Mouse (Mus musculus) small intestine, adult 2 months (tissue): ENCODE measurements around the gene Tdrd7. TPM values are rescaled to one million over a fixed set of nuclear protein-coding genes. Genes with fewer than 3 reads are reported as not detected.

Source experiments
- H3K27ac ChIP-seq: fragments of 200-500 bp; 2 replicates; pipeline ENCODE4 v1.5.1; 2012; ENCODE audit warnings: low read depth, low read length, control low read depth, inconsistent platforms; ENCODE audit not compliant: insufficient read depth
- H3K27me3 ChIP-seq: fragments of 200-500 bp; 2 replicates; pipeline ENCODE4 v1.6.1; 2012; ENCODE audit warnings: mild to moderate bottlenecking, moderate library complexity, low read length, inconsistent platforms; ENCODE audit not compliant: control insufficient read depth, insufficient read depth
- H3K36me3 ChIP-seq: fragments of 200-500 bp; 2 replicates; pipeline ENCODE4 v1.6.1; 2012; ENCODE audit warnings: mild to moderate bottlenecking, low read length, control low read depth, inconsistent platforms; ENCODE audit not compliant: control insufficient read depth, insufficient read depth
- H3K4me1 ChIP-seq: fragments of 200-500 bp; 2 replicates; pipeline ENCODE4 v1.6.1; 2012; ENCODE audit warnings: low read length, inconsistent platforms, mixed read lengths; ENCODE audit not compliant: control insufficient read depth, insufficient read depth, insufficient read length
- H3K4me3 ChIP-seq: fragments of 200-500 bp; 2 replicates; pipeline ENCODE4 v1.5.1; 2012; ENCODE audit warnings: low read depth, mild to moderate bottlenecking, control low read depth, inconsistent platforms, low read length, moderate library complexity
- CTCF ChIP-seq: fragments of 200-500 bp; IDR thresholded peaks from 2 replicates; pipeline ENCODE4 v1.5.1; 2012; ENCODE audit warnings: low read depth, mild to moderate bottlenecking, control low read depth, inconsistent platforms, low read length, moderate library complexity, mixed read lengths; ENCODE audit not compliant: insufficient replicate concordance, insufficient read length; ENCODE audit errors: extremely low read depth
- POLR2A ChIP-seq: fragments of 200-500 bp; IDR thresholded peaks from 2 replicates; pipeline ENCODE4 v1.6.1; 2012; ENCODE audit warnings: low read depth, mild to moderate bottlenecking, control low read depth, inconsistent platforms, low read length, moderate library complexity
- WGBS: fragments of 180-500 bp; shearing (Covaris S2); methylation state at CpG from one replicate; pipeline ENCODE4 v1.1.7; 2018; 5-methylcytosine and 5-hydroxymethylcytosine counted together
- polyA plus RNA-seq: library from polyadenylated mRNA; depleted of rRNA; stranded (reverse); fragments of >200 nt; gene quantifications from 2 replicates; pipeline ENCODE4 v1.2.3, GENCODE M21; 2012; rRNA removed

Tdrd7 gene
- polyA plus RNA-seq, 1 experiment, result 21.9 TPM

DNA sequence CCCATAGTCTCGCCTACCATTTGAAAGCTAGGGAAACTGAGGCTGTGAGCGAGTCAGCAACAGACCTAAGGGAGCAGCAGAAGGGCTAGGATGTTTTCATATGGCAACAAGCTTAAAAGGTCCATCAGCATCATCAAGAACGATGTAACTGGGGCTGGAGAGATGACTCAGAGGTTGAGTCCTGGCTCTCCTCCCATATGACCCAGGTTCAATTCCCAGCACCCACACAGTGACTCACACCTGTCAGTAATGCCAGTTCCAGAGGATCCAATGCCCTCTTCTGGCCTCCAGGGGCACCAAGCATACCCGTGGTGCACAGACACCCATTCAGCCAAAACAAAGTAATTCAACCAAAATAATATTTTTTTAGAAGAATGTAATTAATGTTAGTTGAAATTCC is 115.1 kb downstream of the Tdrd7 start:
- Histone ChIP-seq H3K4me1 (no peaks in the 10 kb centered on the region), H3K27me3 (no peaks in the 10 kb centered on the region), H3K36me3 (no peaks in the 10 kb centered on the region), H3K27ac (no peak overlapping the region), H3K4me3 (no peak overlapping the region)
- TF ChIP-seq CTCF (no peak), POLR2A (no peak)
- 81% methylated on average over 4 of the region's 4 CpGs for WGBS

DNA sequence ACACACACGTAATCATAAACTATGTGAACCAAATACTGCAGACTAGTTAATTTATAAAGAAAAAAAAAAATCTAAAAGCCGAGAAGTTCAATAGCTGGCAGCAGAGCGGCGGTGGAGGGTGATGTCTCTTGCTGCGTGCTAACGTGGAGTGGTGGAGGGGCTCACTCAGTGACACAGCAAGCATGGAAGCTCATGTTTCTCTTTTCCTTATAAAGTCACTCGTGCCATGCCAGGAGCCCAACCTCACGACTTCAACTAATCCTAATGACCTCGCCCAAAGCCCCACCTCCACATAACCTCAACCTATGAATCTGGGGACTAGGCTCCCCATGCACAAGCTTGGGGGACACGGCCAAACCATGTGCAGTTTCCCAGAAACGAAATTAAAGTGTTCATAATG is 117.4 kb downstream of the Tdrd7 start:
- 62% methylated on average over 11 of the region's 11 CpGs for WGBS
- no peaks in the 10 kb centered on the region for H3K4me1 ChIP-seq
- H3K27ac ChIP-seq, result no peak overlapping the region
- no peaks in the 10 kb centered on the region for H3K27me3 ChIP-seq
- no peak overlapping the region for H3K4me3 ChIP-seq
- TF ChIP-seq CTCF (no peak), POLR2A (no peak)
- no peaks in the 10 kb centered on the region for H3K36me3 ChIP-seq

Other genes starting within 250 kb of the Tdrd7 start
- 55.3 and 276 TPM in 2 replicates for gene Aldh1b1, start 166.3 kb upstream of the Tdrd7 start, polyA plus RNA-seq
- gene Igfbpl1, start 138.4 kb upstream of the Tdrd7 start, polyA plus RNA-seq, result 0.42 TPM in 1 of 2 replicates, not detected in the other
- 2.3 and 7.1 TPM in 2 replicates for gene Stra6l, start 116.7 kb upstream of the Tdrd7 start, polyA plus RNA-seq
- gene Ccdc180, start 75.0 kb upstream of the Tdrd7 start, polyA plus RNA-seq, result not detected in 2 replicates
- gene Tmod1, start 73.6 kb downstream of the Tdrd7 start, polyA plus RNA-seq, result 0.67 and 1.2 TPM in 2 replicates
- 6.0 and 6.9 TPM in 2 replicates for gene Ncbp1, start 173.3 kb downstream of the Tdrd7 start, polyA plus RNA-seq
- gene Tstd2, start 173.4 kb downstream of the Tdrd7 start, polyA plus RNA-seq, result 3.6 and 6.5 TPM in 2 replicates
- gene Xpa, start 231.0 kb downstream of the Tdrd7 start, polyA plus RNA-seq, result 29.1 and 42.2 TPM in 2 replicates